Mouse (Mus musculus) erythroblast, embryonic 14.5 days (primary cell): ENCODE data around the gene Klf13. TPM values are rescaled to one million over a fixed set of nuclear protein-coding genes. Genes with fewer than 3 reads are reported as not detected.

Experiments
- H3K27me3 ChIP-seq: 2 replicates; pipeline ENCODE4 v1.6.1; 2012; ENCODE audit warnings: inconsistent platforms; ENCODE audit not compliant: control insufficient read depth
- H3K36me3 ChIP-seq: 2 replicates; pipeline ENCODE4 v1.6.1; 2012; ENCODE audit warnings: mild to moderate bottlenecking, inconsistent platforms; ENCODE audit not compliant: control insufficient read depth
- H3K4me1 ChIP-seq: 2 replicates; pipeline ENCODE4 v1.6.1; 2012; ENCODE audit warnings: inconsistent platforms; ENCODE audit not compliant: control insufficient read depth
- H3K4me3 ChIP-seq: replicated peaks from 2 replicates; pipeline ENCODE3; 2012; ENCODE audit warnings: moderate library complexity, mild to moderate bottlenecking, inconsistent platforms
- H3K9me3 ChIP-seq: 2 replicates; pipeline ENCODE4 v1.6.1; 2012; ENCODE audit warnings: low read length, inconsistent platforms, mixed read lengths; ENCODE audit not compliant: control insufficient read depth
- GATA1 ChIP-seq: IDR thresholded peaks from 2 replicates; pipeline ENCODE4 v1.6.1; 2012; ENCODE audit warnings: low read length, inconsistent platforms, mixed read lengths
- TAL1 ChIP-seq: IDR thresholded peaks from 3 replicates; pipeline ENCODE4 v1.6.1; 2012; ENCODE audit warnings: low read length, inconsistent platforms, mixed read lengths
- polyA plus RNA-seq: library from polyadenylated mRNA; stranded (reverse); fragments of >175 nt; gene quantifications from 2 replicates; pipeline ENCODE4 v1.2.3, GENCODE M21; 2012

Klf13 gene
- polyA plus RNA-seq, 1 experiment = 8.8 TPM

DNA sequence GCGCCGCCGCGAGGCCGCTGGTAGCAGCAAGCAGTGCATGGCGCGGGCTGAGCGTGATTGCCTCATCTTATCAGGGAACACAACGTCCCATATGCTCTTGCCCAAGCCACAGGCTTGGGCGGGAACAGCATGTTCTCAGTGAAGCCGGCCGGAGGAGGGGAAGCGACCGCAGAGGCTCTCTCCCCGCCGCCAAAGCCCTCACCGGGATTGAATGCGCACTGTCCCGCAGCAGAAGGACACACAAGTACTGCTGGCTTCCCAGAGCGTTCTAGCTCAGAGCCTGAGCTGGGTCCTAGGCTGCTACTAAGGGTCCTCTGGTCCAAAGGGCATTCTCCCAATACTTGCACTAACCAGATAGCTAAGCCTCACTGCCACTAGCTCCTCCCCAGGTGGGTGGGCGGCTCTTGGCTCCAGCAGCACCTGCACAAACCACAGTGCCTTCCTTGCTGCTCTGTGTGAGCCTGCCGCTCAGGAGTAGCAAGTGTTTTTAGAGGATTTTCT, 41.7 kb downstream of the Klf13 start:
- Histone ChIP-seq H3K4me3 (peak overlapping the region; percentile 38), H3K4me1 (peaks cover 40% of the 10 kb centered on the region), H3K36me3 (peaks cover 7% of the 10 kb centered on the region; the same call in 1 of the 2 replicates), H3K9me3 (no peaks in the 10 kb centered on the region), H3K27me3 (peaks cover 28% of the 10 kb centered on the region)
- peak; percentile 39; the same call in 2 of the 3 replicates for TF ChIP-seq TAL1
- 0 out of 2 replicates have a peak, but pooled peaks have one; percentile 16 for TF ChIP-seq GATA1

DNA sequence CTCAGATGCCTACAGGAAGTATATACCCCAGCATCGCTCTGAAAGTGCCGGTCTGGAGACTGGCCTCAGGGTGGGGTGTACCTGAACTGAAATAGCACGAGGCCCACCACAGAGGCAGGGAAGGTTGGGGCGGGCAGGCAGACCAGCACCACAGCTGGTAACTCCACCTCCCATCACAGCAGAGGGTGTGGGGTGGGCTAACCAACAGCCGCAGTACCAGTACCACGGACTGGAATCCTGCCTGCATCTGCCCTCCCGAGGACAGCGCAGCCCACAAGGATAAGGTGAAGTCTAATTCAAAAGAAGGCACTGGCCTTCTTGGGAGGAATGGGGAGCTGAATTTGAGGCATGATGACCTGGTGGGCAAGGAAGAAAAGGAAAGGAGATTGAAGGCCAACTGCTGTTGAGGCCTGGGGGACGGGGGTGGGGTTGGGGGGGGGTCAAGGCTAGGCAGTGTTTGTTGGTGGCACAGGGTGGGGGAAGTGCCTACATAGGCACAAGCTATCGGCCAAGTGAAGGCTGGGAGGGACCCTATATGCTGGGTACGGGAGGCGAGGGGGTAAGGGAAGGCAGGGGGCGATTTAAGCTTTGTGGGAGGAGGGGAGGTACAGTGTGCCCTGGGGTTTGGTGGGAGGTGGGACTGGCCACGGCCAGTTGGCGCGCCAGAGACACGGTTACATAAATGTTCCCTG, 42.3 kb downstream of the Klf13 start:
- Histone ChIP-seq H3K36me3 (peaks cover 9% of the 10 kb centered on the region), H3K9me3 (no peaks in the 10 kb centered on the region), H3K4me1 (peaks cover 37% of the 10 kb centered on the region), H3K27me3 (peaks cover 28% of the 10 kb centered on the region), H3K4me3 (peak overlapping the region; percentile 38)
- no peak for TF ChIP-seq GATA1
- no peak for TF ChIP-seq TAL1

DNA sequence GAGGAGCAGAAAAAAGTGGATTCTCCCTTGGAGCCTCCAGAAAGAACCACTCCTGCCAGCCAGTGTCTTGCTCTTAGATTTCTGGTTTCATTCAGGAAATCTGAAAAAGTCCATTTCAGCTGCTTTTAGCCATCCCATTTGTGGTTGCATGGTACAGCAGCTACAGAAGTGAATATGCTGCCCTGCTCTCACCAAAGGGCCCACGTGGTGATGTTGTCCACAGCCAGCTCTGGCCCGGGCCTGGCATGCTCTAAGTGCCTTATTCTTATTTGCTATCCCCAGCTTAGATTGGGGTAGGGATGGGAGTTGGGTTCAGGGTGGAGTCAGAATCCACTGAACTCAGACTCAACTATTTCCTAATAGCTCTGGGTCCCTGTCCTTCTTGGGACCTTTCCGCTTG, 43.5 kb downstream of the Klf13 start:
- no peak overlapping the region for H3K4me3 ChIP-seq
- H3K4me1 ChIP-seq = peaks cover 34% of the 10 kb centered on the region
- no peaks in the 10 kb centered on the region for H3K9me3 ChIP-seq
- H3K27me3 ChIP-seq = peaks cover 28% of the 10 kb centered on the region
- TF ChIP-seq GATA1 = no peak
- TF ChIP-seq TAL1 = no peak
- H3K36me3 ChIP-seq = peaks cover 14% of the 10 kb centered on the region

DNA sequence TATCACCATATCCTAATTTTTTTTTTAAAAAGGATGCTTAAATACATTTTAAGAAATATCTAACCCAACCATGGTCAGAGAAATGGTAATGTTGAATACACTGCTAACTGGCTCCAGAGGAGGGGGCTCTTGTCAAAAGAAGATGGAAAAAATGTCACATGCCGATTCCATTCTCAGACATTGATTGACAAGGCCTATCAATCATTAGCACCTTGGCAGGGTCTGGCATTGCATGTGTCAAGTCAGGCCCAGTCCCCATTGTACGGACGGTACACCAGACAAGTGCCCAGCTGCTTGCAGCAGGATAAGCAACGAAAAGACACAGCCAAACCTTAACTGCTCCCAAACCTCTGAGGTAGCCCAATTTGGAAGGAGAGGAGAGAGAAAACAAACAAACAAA, 44.1 kb downstream of the Klf13 start:
- H3K4me1 ChIP-seq = peaks cover 34% of the 10 kb centered on the region
- H3K36me3 ChIP-seq = peaks cover 20% of the 10 kb centered on the region
- H3K27me3 ChIP-seq = peaks cover 28% of the 10 kb centered on the region
- H3K9me3 ChIP-seq = no peaks in the 10 kb centered on the region
- H3K4me3 ChIP-seq = no peak overlapping the region
- no peak for TF ChIP-seq TAL1
- no peak for TF ChIP-seq GATA1

DNA sequence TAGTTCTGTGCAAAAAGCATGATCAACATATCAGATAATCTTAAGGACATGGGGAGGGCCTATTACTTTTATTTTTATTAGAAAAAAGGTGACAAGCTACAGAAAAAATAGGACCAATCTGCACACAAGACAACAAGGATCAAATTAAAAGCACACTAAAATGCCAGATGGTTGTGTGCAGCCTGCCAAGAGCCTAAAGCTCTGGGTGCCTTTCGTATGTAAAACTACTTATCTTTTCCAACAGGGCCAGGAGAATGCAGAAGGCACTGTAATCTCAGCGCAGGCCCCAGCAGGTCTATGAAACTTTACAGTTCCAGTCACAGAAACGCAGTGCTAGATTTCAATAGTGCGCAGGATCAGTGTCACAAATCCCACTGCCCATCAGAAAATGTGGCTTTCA, 45.0 kb downstream of the Klf13 start:
- TF ChIP-seq GATA1 (no peak), TAL1 (no peak)
- Histone ChIP-seq H3K4me3 (no peak overlapping the region), H3K27me3 (peaks cover 23% of the 10 kb centered on the region), H3K9me3 (no peaks in the 10 kb centered on the region), H3K4me1 (peaks cover 37% of the 10 kb centered on the region), H3K36me3 (peaks cover 28% of the 10 kb centered on the region)

DNA sequence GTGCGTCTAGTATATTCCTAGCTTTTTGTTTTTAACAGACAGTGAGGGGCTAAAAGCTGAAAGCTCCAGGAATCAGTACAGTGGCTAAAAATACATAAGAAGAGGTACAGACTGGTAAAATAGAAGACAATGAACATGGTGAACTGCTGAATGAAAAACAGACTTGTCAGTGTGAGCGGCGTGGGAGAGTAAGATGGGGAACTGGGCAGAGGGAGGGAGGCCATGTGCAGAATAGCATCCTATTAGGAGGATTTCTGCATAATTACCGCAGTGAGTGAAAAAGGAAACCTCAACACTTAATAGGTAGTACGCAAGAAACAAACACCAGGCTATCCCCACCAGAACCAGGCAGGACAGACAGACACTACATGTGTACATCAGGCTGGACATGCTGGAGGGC, 45.5 kb downstream of the Klf13 start:
- H3K27me3 ChIP-seq = peaks cover 19% of the 10 kb centered on the region
- H3K36me3 ChIP-seq = peaks cover 29% of the 10 kb centered on the region
- no peaks in the 10 kb centered on the region for H3K9me3 ChIP-seq
- peaks cover 33% of the 10 kb centered on the region for H3K4me1 ChIP-seq
- H3K4me3 ChIP-seq = no peak overlapping the region
- no peak for TF ChIP-seq GATA1
- TF ChIP-seq TAL1 = no peak

DNA sequence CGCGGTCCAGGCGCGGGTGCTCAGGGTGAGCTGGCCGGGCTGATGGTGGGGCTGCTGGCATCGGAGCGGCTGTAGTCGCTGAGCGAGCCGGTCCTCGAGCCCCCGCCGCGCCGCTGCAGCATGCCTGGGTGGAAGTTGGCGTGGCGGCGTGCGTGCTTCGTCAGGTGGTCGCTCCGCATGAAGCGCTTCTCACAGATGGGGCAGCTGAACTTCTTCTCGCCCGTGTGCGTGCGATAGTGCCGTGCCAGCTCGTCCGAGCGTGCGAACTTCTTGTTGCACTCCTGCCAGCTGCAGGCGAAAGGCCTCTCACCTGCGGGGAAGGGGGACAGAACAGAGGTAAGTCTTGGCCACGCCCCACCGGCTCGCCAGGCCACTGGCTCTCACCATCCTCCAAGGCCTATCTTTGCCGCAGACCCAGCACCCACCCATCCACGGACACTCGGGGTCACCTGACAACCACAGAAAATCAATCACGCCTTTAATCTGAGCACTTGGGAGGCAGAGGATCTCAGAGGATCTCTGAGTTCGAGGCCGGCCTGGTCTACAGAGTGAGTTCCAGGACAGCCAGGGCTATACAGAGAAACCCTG, 47.1 kb downstream of the Klf13 start:
- Histone ChIP-seq H3K9me3 (no peaks in the 10 kb centered on the region), H3K36me3 (peaks cover 36% of the 10 kb centered on the region), H3K27me3 (peaks cover 3% of the 10 kb centered on the region), H3K4me3 (no peak overlapping the region), H3K4me1 (peaks cover 17% of the 10 kb centered on the region)
- no peak for TF ChIP-seq GATA1
- TF ChIP-seq TAL1 = no peak

DNA sequence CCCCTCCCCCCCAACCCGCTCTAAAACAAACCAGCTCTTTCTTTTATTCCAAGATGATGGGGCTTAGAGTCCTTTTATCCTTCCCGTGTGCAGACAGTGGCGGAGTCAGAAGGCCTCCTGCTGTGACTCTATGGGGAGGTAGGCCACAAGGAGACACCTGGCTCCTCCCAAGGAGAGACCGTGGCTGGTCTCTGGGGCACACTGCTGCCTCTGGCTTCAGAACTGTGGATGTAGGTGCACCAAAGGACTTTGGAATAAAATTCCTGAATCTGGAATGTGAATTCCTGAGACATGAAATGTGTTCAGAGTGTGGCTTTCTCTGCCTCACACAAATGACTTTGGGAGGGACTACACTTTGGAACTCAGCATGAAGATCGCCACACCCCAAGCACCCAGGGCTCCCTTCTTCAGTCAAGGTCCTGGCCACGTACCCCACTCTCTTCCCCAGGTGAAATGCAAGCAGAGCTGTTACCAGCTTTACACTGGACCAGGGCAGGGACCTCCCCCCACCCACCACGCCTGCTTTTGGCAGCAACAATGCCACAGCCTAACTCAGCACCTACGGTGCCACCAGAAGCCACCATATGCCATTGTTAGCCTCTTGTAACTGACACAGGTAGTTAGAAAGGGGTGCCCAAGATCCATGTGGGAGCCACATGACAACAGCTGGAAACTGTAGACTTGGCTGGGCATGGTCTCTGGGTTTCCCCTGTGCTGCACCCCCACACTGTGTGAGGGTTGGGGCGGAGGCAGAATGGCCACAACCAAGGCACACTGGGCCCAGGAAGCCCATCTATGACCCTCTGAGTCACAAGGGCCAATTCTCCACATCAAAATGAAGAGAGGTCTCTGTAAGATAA, 49.4 kb downstream of the Klf13 start:
- TF ChIP-seq GATA1 = no peak
- no peak for TF ChIP-seq TAL1
- H3K36me3 ChIP-seq = peaks cover 36% of the 10 kb centered on the region
- H3K9me3 ChIP-seq = no peaks in the 10 kb centered on the region
- H3K4me3 ChIP-seq = no peak overlapping the region
- H3K4me1 ChIP-seq = peaks cover 5% of the 10 kb centered on the region
- H3K27me3 ChIP-seq = no peaks in the 10 kb centered on the region

DNA sequence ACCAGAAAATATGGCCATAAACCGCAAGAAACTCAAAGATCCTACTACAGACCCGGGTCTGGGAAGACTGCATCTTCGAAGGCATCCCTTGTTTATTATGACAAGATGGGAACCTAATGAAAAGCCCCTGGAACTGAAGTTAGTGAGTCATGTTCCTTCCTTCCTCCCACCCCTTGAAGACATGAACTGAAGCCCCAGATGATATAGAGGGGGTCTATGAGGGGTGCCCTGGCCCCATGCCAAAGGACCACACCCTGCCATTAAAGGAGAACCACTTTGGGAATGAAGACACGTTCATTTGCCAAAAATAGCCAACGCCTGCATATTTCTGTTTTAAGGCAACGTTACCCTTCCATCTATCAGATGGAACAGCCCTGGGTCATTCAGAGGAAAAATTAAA, 50.0 kb downstream of the Klf13 start:
- Histone ChIP-seq H3K9me3 (no peaks in the 10 kb centered on the region), H3K27me3 (no peaks in the 10 kb centered on the region), H3K36me3 (peaks cover 36% of the 10 kb centered on the region), H3K4me3 (no peak overlapping the region), H3K4me1 (peaks cover 5% of the 10 kb centered on the region)
- no peak for TF ChIP-seq TAL1
- no peak for TF ChIP-seq GATA1
